Mouse (Mus musculus) midbrain, postnatal 0 days (tissue): ENCODE measurements around the gene Pcdh8. TPM values are rescaled to one million over a fixed set of nuclear protein-coding genes. Genes with fewer than 3 reads are reported as not detected.

Source experiments
- ATAC-seq: fragments of 200-750 bp; cut with Nextera tagmentation; 2 replicates; pipeline ENCODE4 v1.8.0; 2017; ENCODE audit warnings: moderate number of reproducible peaks, mild to moderate bottlenecking, moderate TSS enrichment, moderate library complexity; ENCODE audit not compliant: low FRiP score
- DNase-seq: peaks from one replicate; pipeline ENCODE4 v3.0.0-alpha.2; 2015; ENCODE audit warnings: low spot score
- H3K27ac ChIP-seq: fragments of 300-500 bp; sonication (generic); 2 replicates; pipeline ENCODE4 v1.5.1; 2014; ENCODE audit warnings: low read depth, mild to moderate bottlenecking, low read length, mixed read lengths
- H3K27me3 ChIP-seq: fragments of 300-500 bp; sonication (generic); 2 replicates; pipeline ENCODE4 v1.6.1; 2014; ENCODE audit warnings: low read length, control low read depth, mixed read lengths; ENCODE audit not compliant: insufficient read depth
- H3K36me3 ChIP-seq: fragments of 300-500 bp; sonication (generic); 2 replicates; pipeline ENCODE4 v1.6.1; 2014; ENCODE audit warnings: low read length, control low read depth, mixed read lengths; ENCODE audit not compliant: insufficient read depth
- H3K4me1 ChIP-seq: fragments of 300-500 bp; sonication (generic); 2 replicates; pipeline ENCODE4 v1.6.1; 2014; ENCODE audit warnings: mild to moderate bottlenecking, control low read depth, antibody characterized with exemption, low read length, mixed read lengths; ENCODE audit not compliant: insufficient read depth
- H3K4me2 ChIP-seq: fragments of 300-500 bp; sonication (generic); 2 replicates; pipeline ENCODE4 v1.6.1; 2014; ENCODE audit warnings: low read depth, mild to moderate bottlenecking, low read length, mixed read lengths; ENCODE audit not compliant: poor library complexity, severe bottlenecking
- H3K4me3 ChIP-seq: fragments of 300-500 bp; sonication (generic); 2 replicates; pipeline ENCODE4 v1.5.1; 2014; ENCODE audit warnings: low read depth, mild to moderate bottlenecking, low read length, moderate library complexity
- H3K9ac ChIP-seq: fragments of 300-500 bp; sonication (generic); replicated peaks from 2 replicates; pipeline ENCODE4 v1.6.1; 2014; ENCODE audit warnings: mild to moderate bottlenecking, low read length, moderate library complexity, mixed read lengths; ENCODE audit not compliant: poor library complexity, severe bottlenecking
- H3K9me3 ChIP-seq: fragments of 300-500 bp; sonication (generic); 2 replicates; pipeline ENCODE4 v1.6.1; 2016; ENCODE audit warnings: low read length, control low read depth
- CTCF ChIP-seq: IDR thresholded peaks from 2 replicates; pipeline ENCODE4 v1.5.1; 2016; ENCODE audit warnings: antibody characterized with exemption, mild to moderate bottlenecking
- WGBS: fragments of 180-500 bp; shearing (Covaris S2); extraction: QIAGEN DNeasy Blood & Tissue Kit; methylation state at CpG from one replicate; pipeline ENCODE4 v1.1.7; 2014; 5-methylcytosine and 5-hydroxymethylcytosine counted together
- microRNA counts: library from miRNA; unstranded; fragments of <30 nt; microRNA quantifications from one replicate; lab custom pipeline; 2015
- microRNA-seq: library from miRNA; unstranded; fragments of <30 nt; microRNA quantifications from one replicate; pipeline ENCODE4, GENCODE M21; 2016; ENCODE audit warnings: borderline number of aligned reads
- polyA plus RNA-seq: library from polyadenylated mRNA; unstranded; fragments of >200 nt; fragmentation: Nextera tagmentation; extraction: Ambion mirVana; gene quantifications from 2 replicates; pipeline ENCODE4 v1.2.1, GENCODE M21; 2015
- total RNA-seq: library from RNA; depleted of rRNA; stranded (reverse); fragments of >200 nt; gene quantifications from 2 replicates; pipeline ENCODE4 v1.2.3, GENCODE M21; 2014; rRNA removed

Pcdh8 gene
- total and polyA plus RNA-seq, 2 experiments from 2014 or later = 50.2 to 149 TPM

DNA sequence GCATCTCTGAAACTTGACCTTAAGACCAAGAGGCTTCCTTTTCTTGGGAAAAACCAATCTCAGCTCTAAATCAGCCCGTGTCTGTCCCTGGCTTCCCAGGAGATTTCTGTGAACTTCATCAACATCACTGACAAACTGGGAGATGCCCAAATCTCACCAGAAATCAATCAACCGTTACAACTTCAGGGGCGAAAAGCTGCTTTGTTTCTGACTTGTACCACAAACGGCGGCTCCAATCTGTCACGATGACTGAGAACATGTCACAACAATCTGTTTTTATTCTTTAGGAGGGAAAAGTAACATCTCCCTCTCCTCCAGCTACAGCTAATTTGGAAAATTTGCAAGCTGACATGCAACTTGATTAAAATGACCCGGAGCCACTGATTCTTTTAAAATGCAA is 48.9 kb downstream of the Pcdh8 start:
- Histone ChIP-seq H3K4me3 (no peak overlapping the region), H3K4me2 (no peak overlapping the region), H3K36me3 (no peaks in the 10 kb centered on the region), H3K9ac (no peak overlapping the region), H3K27ac (no peak overlapping the region), H3K4me1 (peaks cover 11% of the 10 kb centered on the region), H3K27me3 (no peaks in the 10 kb centered on the region), H3K9me3 (no peaks in the 10 kb centered on the region)
- TF ChIP-seq CTCF = no peak
- WGBS = 42% methylated on average over 7 of the region's 7 CpGs
- DNase-seq (peak; percentile 36), ATAC-seq (no peak)

MicroRNAs encoded within 50 kb of the gene (microRNA counts, 519-probe panel; counts per million panel counts)
- 528 counts per million, percentile 58 among the panel's probes with 10 or more counts for microRNA mmu-miR-759 (lab: Ali Mortazavi, UCI)

Small RNAs within 50 kb of the gene (microRNA-seq; reads per million reads assigned to microRNA genes)
- not detected for gene Mir759

Other genes starting within 250 kb of the Pcdh8 start
- gene Sugt1, start 183.6 kb downstream of the Pcdh8 start, total RNA-seq = 19.1 and 36.1 TPM in 2 replicates
- 86.0 and 87.0 TPM in 2 replicates for gene Sugt1, start 183.6 kb downstream of the Pcdh8 start, polyA plus RNA-seq
- gene Cnmd, start 109.1 kb downstream of the Pcdh8 start, total RNA-seq = 2.0 and 3.1 TPM in 2 replicates
- gene Cnmd, start 109.1 kb downstream of the Pcdh8 start, polyA plus RNA-seq = 4.0 and 4.3 TPM in 2 replicates
- gene Olfm4, start 212.8 kb upstream of the Pcdh8 start, total RNA-seq = 0.77 and 1.5 TPM in 2 replicates
- gene Olfm4, start 212.8 kb upstream of the Pcdh8 start, polyA plus RNA-seq = 1.1 and 1.3 TPM in 2 replicates